Mouse (Mus musculus) liver, embryonic 15.5 days (tissue): ENCODE measurements around the gene Auh. TPM values are rescaled to one million over a fixed set of nuclear protein-coding genes. Genes with fewer than 3 reads are reported as not detected.

Experiments used
- ATAC-seq: fragments of 200-750 bp; cut with Nextera tagmentation; 2 replicates; pipeline ENCODE4 v1.8.0; 2017; ENCODE audit warnings: moderate number of reproducible peaks, mild to moderate bottlenecking, moderate library complexity; ENCODE audit not compliant: insufficient read depth
- H3K27ac ChIP-seq: fragments of 300-500 bp; sonication (generic); replicated peaks from 2 replicates; pipeline ENCODE4 v1.5.1; 2015; ENCODE audit warnings: mild to moderate bottlenecking, inconsistent platforms
- H3K27me3 ChIP-seq: fragments of 300-500 bp; sonication (generic); 2 replicates; pipeline ENCODE4 v1.6.1; 2015; ENCODE audit warnings: mild to moderate bottlenecking, inconsistent platforms
- H3K36me3 ChIP-seq: fragments of 300-500 bp; sonication (generic); replicated peaks from 2 replicates; pipeline ENCODE4 v1.6.1; 2015; ENCODE audit warnings: moderate library complexity, mild to moderate bottlenecking, inconsistent platforms
- H3K4me1 ChIP-seq: fragments of 300-500 bp; sonication (generic); replicated peaks from 2 replicates; pipeline ENCODE4 v1.6.1; 2015; ENCODE audit warnings: inconsistent platforms
- H3K4me2 ChIP-seq: fragments of 300-500 bp; sonication (generic); 2 replicates; pipeline ENCODE4 v1.6.1; 2015; ENCODE audit warnings: moderate library complexity, mild to moderate bottlenecking, inconsistent platforms
- H3K4me3 ChIP-seq: fragments of 300-500 bp; sonication (generic); replicated peaks from 2 replicates; pipeline ENCODE4 v1.5.1; 2015; ENCODE audit warnings: mild to moderate bottlenecking, inconsistent platforms
- H3K9ac ChIP-seq: fragments of 300-500 bp; sonication (generic); 2 replicates; pipeline ENCODE4 v1.6.1; 2015; ENCODE audit warnings: moderate library complexity, mild to moderate bottlenecking, inconsistent platforms
- H3K9me3 ChIP-seq: fragments of 300-500 bp; sonication (generic); replicated peaks from 2 replicates; pipeline ENCODE4 v1.6.1; 2016; ENCODE audit warnings: inconsistent platforms
- WGBS: fragments of 180-500 bp; shearing (Covaris S2); methylation state at CpG from one replicate; pipeline ENCODE4 v1.1.7; 2015; ENCODE audit warnings: mixed read lengths; ENCODE audit not compliant: insufficient replicate concordance; 5-methylcytosine and 5-hydroxymethylcytosine counted together
- polyA plus RNA-seq: library from polyadenylated mRNA; unstranded; fragments of >200 nt; fragmentation: Nextera tagmentation; extraction: Ambion mirVana; gene quantifications from 2 replicates; pipeline ENCODE4 v1.2.1, GENCODE M21; 2015

Gene Auh
- polyA plus RNA-seq, 1 experiment from 2014 or later: 30.4 TPM

- Histone ChIP-seq H3K27ac (no peak overlapping the region), H3K4me3 (no peak overlapping the region), H3K9ac (no peak overlapping the region), H3K36me3 (no peaks in the 10 kb centered on the region), H3K4me1 (no peaks in the 10 kb centered on the region), H3K9me3 (no peaks in the 10 kb centered on the region), H3K27me3 (no peaks in the 10 kb centered on the region), H3K4me2 (no peak overlapping the region)
- 75% methylated on average over 9 of the region's 9 CpGs for WGBS
- no peak for ATAC-seq
Measured at GRCm38 (mm10) chr13:52879291-52879690, 50.2 kb downstream of the Auh start.

GRCm38 (mm10) chr13:52878823-52879222, 50.7 kb downstream of the Auh start:
- Histone ChIP-seq H3K27me3 (no peaks in the 10 kb centered on the region), H3K27ac (no peak overlapping the region), H3K9me3 (no peaks in the 10 kb centered on the region), H3K36me3 (no peaks in the 10 kb centered on the region), H3K4me1 (no peaks in the 10 kb centered on the region; the same call in 1 of the 2 replicates), H3K4me2 (no peak overlapping the region), H3K9ac (no peak overlapping the region), H3K4me3 (no peak overlapping the region)
- ATAC-seq: no peak
- WGBS: 70% methylated on average over 7 of the region's 7 CpGs

- H3K9ac ChIP-seq: no peak overlapping the region
Measured at GRCm38 (mm10) chr13:52875541-52876325, 53.7 kb downstream of the Auh start.

GRCm38 (mm10) chr13:52875089-52875488, 54.4 kb downstream of the Auh start:
- H3K36me3 ChIP-seq: no peaks in the 10 kb centered on the region
- H3K4me3 ChIP-seq: no peak overlapping the region
- H3K9ac ChIP-seq: no peak overlapping the region
- no peaks in the 10 kb centered on the region for H3K9me3 ChIP-seq
- WGBS: 55% methylated on average over 6 of the region's 6 CpGs
- no peak overlapping the region for H3K27ac ChIP-seq
- H3K4me1 ChIP-seq: no peaks in the 10 kb centered on the region; the same call in 1 of the 2 replicates
- no peak overlapping the region for H3K4me2 ChIP-seq
- no peak for ATAC-seq
- H3K27me3 ChIP-seq: no peaks in the 10 kb centered on the region

More at GRCm38 (mm10) chr13:52875541-52876325, 53.7 kb downstream of the Auh start:
- Histone ChIP-seq H3K36me3 (no peaks in the 10 kb centered on the region), H3K4me1 (no peaks in the 10 kb centered on the region; the same call in 1 of the 2 replicates), H3K4me3 (no peak overlapping the region), H3K27me3 (no peaks in the 10 kb centered on the region), H3K4me2 (no peak overlapping the region), H3K27ac (no peak overlapping the region), H3K9me3 (no peaks in the 10 kb centered on the region)
- 65% methylated on average over 25 of the region's 25 CpGs for WGBS
- ATAC-seq: no peak

- Histone ChIP-seq H3K27ac (no peak overlapping the region), H3K36me3 (no peaks in the 10 kb centered on the region), H3K4me3 (no peak overlapping the region), H3K4me1 (no peaks in the 10 kb centered on the region; the same call in 1 of the 2 replicates), H3K27me3 (no peaks in the 10 kb centered on the region), H3K9ac (no peak overlapping the region), H3K4me2 (no peak overlapping the region), H3K9me3 (no peaks in the 10 kb centered on the region)
- 51% methylated on average over 6 of the region's 6 CpGs for WGBS
- ATAC-seq: no peak
Measured at GRCm38 (mm10) chr13:52874338-52874737, 55.1 kb downstream of the Auh start.

GRCm38 (mm10) chr13:52873923-52874322, 55.6 kb downstream of the Auh start:
- H3K27me3 ChIP-seq: no peaks in the 10 kb centered on the region
- H3K36me3 ChIP-seq: no peaks in the 10 kb centered on the region
- no peak overlapping the region for H3K27ac ChIP-seq
- H3K9ac ChIP-seq: no peak overlapping the region
- H3K4me2 ChIP-seq: no peak overlapping the region
- H3K9me3 ChIP-seq: no peaks in the 10 kb centered on the region
- no peaks in the 10 kb centered on the region; the same call in 1 of the 2 replicates for H3K4me1 ChIP-seq
- no peak for ATAC-seq
- H3K4me3 ChIP-seq: no peak overlapping the region
- 26% methylated on average over 11 of the region's 11 CpGs for WGBS

- H3K9ac ChIP-seq: no peak overlapping the region
- ATAC-seq: no peak
- H3K4me2 ChIP-seq: no peak overlapping the region
- H3K9me3 ChIP-seq: no peaks in the 10 kb centered on the region
- H3K27me3 ChIP-seq: no peaks in the 10 kb centered on the region
- H3K4me1 ChIP-seq: peaks cover 5% of the 10 kb centered on the region; the same call in 1 of the 2 replicates
- no peaks in the 10 kb centered on the region for H3K36me3 ChIP-seq
- no peak overlapping the region for H3K4me3 ChIP-seq
- 37% methylated on average over 15 of the region's 15 CpGs for WGBS
- H3K27ac ChIP-seq: no peak overlapping the region
Measured at GRCm38 (mm10) chr13:52866005-52866792, 63.3 kb downstream of the Auh start.

GRCm38 (mm10) chr13:52863436-52863835, 66.0 kb downstream of the Auh start:
- H3K4me1 ChIP-seq: peaks cover 5% of the 10 kb centered on the region; the same call in 1 of the 2 replicates
- H3K4me2 ChIP-seq: no peak overlapping the region
- H3K27me3 ChIP-seq: no peaks in the 10 kb centered on the region
- no peaks in the 10 kb centered on the region for H3K36me3 ChIP-seq
- 73% methylated on average over 8 of the region's 8 CpGs for WGBS
- ATAC-seq: no peak
- H3K9ac ChIP-seq: no peak overlapping the region
- H3K4me3 ChIP-seq: no peak overlapping the region
- no peak overlapping the region for H3K27ac ChIP-seq
- no peaks in the 10 kb centered on the region for H3K9me3 ChIP-seq

- ATAC-seq: no peak
- Histone ChIP-seq H3K4me3 (no peak overlapping the region), H3K9me3 (no peaks in the 10 kb centered on the region), H3K9ac (no peak overlapping the region), H3K4me1 (no peaks in the 10 kb centered on the region), H3K4me2 (no peak overlapping the region), H3K27me3 (no peaks in the 10 kb centered on the region), H3K36me3 (no peaks in the 10 kb centered on the region), H3K27ac (no peak overlapping the region)
- WGBS: 77% methylated on average over 22 of the region's 22 CpGs
Measured at GRCm38 (mm10) chr13:52860006-52860685, 69.3 kb downstream of the Auh start.

- Histone ChIP-seq H3K27ac (no peak overlapping the region), H3K9ac (no peak overlapping the region), H3K27me3 (no peaks in the 10 kb centered on the region), H3K4me2 (no peak overlapping the region), H3K9me3 (no peaks in the 10 kb centered on the region), H3K4me3 (no peak overlapping the region), H3K4me1 (no peaks in the 10 kb centered on the region), H3K36me3 (no peaks in the 10 kb centered on the region)
- 73% methylated on average over 16 of the region's 16 CpGs for WGBS
- no peak for ATAC-seq
Measured at GRCm38 (mm10) chr13:52859065-52859820, 70.2 kb downstream of the Auh start.
